Mouse (Mus musculus) heart, adult 18-20 months (tissue): Measurements from ENCODE around the gene Esrrg. TPM values are rescaled to one million over a fixed set of nuclear protein-coding genes. Genes with fewer than 3 reads are reported as not detected.
A peak's percentile ranks its signal among the peaks of the same experiment; 100 is the strongest.

Experiments used
- DNase-seq, 2 experiments: peaks; one replicate each; pipeline ENCODE4 v3.0.0; 2021 to 2022; ENCODE audit warnings: mixed read lengths in 1 of 2
- total RNA-seq, 2 experiments: library from RNA; stranded (reverse); gene quantifications; 2 replicates each; pipeline ENCODE4 v1.2.3; 2021

Gene Esrrg
- total RNA-seq, 2 experiments from 2014 or later = 45.3 to 57.9 TPM

DNA sequence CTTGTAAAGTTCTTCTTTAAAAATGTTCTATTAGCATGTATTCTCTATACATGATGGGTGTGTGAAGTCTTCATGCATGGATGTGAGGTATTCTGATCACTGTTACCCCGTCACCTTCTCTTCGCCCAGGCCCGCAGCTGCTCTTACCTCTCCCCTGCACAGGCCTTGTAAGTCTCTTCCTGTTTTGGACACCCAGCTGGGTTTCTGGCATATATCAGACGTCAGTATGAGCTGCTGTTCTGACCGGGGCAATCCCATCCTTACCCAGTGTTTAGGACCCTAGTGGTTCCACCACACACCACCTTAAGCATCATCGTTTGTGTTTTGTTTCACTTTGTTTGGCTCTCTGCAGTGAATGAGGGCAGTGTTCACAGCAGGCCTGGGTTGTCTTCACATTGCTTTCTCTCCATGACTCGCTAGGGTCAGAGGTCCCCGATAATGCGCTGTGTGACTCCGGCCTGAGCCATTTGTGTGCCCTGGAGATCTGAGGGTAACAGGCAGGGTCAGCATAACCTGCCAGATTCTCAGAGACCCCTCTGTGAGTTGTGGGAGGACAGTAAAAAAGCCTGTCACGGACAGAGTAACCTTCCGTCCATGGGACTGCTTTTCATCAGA, 471.8 kb downstream of the Esrrg start:
- no peak for DNase-seq

DNA sequence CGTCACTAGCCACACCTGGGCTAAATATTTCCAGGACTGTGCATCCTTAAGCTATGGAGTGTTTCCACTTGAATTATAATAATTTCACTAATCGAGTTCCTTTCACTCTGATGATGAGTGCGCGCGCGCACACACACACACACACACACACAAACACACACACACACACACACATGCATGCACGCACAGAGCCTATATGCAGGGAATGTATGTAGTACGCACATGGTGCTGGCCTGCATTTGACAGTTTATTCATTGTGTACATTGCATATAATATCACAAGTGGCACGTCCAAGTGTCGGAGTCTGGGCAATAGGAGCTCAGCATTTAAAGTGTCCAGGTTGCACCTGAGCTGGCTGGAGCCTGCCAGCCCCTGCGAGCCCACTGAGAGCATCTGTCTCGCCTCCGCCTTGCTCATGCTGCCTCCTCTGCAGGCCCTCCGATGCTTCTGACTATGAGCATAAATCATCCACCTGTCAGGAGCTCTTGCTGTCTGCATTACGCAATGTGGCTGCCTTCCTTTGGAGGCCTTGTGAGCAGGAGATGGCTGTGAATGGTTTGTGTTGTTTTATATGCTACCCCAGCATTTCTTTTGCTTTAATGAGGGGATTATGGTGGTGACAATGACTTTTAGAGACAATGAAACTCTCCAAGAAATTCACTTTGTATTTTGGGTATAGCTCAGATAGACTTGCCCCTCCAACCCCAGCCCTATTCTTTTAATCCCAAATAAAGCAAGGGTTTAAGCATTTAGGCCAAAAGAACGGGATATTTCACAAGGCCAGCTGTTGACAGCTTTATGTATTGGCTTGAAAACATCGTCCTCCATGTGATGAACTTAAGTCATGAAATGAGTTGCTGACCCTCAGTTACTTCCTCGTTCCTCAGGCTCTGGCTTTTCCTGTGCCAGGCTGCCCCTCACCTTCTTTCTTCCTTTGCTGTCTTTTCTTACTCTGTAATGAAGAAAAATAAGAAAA, 474.4 kb downstream of the Esrrg start:
- no peak for DNase-seq

DNA sequence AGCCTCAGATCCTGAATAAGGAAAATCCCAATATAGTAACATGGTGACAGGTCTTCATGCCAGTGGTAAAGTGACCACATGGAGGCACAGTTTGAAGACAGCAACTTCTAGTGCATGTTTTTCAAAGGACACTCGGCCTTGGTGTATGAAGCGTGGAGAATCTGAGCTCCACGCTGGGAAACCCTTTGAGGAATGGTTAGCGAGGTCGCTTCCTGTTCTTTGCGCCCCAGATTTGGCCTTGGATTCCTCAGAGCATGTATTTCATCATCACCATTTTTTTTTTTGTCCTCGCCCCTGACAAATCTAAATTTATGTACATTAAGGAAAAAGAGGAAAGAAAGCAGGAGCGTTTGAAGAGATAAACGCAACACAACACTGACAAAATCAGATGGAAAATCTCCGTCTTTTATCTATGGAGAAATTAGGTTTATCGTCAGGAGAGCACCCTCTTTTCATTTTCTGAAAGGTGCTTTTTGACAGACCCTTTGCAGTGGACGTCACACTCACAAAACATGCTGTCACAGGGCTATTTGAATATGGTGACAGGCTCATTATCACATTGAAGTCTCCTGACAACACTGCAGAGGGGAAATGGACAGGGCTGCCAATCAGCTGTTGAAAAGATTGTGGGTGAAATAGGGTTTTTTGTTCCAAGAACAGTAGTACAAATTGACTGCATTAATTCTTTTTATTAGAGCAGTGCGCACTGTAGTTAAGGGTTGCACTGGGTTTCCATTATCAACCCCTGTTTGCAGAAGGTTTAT, 476.7 kb downstream of the Esrrg start:
- no peak for DNase-seq

DNA sequence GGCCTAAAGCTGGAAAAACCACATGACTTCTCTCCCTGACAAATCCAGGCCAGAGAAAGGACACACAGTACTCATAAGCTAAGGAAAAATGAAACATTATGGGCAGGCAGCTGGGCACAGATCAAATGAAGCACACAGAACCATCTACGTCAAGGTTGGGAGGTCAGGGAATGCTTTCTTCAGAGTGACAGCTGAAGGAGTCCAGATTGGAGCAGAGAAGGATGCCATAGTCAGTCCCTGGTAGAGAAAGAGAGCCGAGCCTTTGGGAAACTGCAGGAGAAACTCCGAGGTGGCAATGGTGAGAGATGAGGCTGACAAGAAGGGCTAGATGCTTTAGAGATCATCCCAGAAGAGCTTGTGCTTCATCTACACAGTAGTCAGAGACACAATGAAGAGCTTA, 485.1 kb downstream of the Esrrg start:
- DNase-seq = no peak

DNA sequence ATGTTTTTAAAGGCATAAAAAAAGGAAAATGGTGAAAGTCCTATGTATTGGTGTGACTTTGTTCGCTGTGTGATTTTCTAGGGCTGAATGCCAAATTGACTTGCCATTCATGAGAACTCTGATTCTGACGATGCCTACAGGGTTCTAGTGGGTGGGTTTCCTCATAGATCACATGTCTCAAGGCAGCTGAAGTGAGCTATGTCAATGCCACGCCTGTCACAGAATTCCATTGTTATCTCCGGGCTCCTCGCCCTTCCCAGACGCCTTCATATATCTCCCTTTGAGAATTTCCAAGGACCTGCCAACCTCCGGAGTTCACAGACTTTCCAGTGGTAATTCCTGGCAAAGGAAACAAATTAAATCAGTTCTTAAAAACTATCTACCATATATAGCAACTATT, 493.2 kb downstream of the Esrrg start:
- no peak for DNase-seq

DNA sequence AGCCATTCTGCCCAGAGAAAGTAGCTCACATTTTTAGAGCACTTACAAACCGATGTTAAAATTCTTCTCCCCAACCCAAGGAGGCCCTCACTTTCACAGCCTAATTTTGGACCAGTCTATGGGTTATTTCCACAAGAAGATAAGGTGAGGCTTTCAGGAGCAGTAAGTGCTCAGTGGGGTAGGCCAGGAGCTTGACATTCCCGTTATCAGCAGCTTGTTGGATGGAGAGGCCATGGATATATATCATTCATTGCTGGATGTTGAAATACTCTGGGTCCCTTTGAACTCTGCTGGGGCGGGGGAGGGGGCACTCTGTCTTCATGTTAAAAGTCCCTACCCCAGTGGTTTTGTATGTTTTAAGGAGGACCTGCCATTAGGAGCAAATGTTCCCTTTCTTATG, 494.6 kb downstream of the Esrrg start:
- no peak for DNase-seq

DNA sequence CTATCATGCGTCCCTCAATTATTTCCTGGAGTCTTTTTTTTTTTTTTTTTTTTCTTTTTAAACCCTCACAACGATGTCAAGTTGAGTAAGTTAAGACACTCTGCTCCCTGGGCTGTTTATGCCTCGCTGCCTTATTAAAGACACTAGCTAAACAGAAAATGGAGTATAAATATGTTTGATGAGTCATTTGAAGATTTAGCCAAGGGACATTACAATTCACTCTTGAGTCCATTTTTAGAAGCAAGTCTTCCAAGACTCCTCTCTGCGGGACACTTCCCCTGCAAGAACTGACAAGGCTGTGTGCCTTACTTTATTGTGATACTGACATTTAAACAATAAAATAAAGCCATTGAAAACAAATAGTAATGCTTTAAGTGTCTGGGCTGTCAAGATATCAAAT, 496.9 kb downstream of the Esrrg start:
- DNase-seq = no peak

DNA sequence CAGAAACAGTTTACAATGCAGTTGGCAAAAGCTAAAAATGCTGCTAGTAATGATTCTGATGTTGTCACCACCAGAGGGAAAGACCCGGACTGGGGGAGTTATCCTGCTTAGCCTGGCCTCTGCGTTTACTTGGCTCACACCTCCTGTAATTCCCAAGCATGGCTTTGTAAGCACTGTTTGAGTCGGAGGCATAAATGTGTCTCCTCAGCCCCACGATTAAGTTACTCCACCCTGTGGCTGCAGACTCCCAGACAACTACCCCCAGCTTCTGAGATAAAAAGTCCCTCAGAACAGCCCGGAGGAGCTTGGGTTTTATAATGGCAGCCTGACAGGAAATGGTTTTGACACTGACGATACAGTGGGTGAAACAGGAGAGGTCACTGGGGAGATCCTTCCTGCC, 499.4 kb downstream of the Esrrg start:
- DNase-seq = peak; percentile 4 to 9

DNA sequence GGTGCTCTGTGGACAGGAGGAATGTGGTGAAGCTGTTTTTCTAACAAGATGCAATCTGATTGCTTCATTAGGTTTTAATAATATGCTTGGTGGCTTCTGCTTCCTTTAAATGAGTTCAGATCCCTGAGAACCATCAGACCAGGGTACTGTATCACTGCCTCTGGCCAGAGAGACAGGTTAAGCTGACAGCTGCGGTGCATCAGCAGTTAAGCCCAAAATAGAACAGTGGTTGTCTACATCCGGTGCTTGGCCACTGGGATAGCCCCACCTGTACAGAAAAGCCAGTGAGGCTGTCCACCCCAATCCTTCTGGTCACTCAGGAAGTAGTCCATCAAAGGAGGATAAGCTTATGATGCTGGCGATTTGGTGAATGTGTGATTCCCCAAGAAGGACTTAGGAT, 503.0 kb downstream of the Esrrg start:
- DNase-seq = no peak

DNA sequence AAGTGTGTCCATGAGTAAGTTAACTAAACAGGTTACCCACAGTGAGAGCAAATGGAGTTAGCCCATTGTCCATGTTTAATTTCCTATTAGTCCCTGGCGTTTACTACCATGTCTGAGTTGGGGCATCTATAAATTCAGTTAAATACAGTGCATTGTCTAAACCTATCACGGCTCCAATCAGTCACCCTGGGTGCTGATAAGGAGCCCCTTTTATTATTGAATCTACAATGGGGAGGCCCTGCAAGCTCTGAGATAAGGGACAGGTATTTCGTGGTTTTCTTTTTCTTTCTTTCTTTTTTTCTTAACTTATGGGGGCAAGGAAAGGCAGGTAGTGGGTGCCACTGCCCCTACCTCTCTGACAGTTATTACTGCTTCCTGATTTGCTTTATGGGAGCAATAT, 504.6 kb downstream of the Esrrg start:
- no peak for DNase-seq

DNA sequence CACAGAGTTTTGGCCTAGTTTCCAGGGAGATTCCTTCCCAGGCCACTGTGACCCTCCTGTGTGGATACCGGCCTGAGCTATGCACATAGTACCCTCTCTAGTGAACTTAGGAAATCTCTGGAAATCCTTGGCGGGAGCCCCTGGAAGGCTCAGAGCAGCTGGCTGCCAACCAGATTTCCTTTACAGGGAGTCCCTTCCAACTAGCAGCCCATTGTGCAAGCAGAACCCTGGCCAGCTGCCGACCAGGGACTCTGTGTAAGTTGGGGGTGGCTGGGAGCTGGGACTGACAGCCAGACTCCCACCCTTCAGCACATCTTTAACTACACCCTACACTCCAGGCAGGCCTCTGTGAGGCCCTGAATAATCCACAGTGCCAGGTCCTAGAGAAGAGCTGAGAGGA, 509.5 kb downstream of the Esrrg start:
- DNase-seq = peak; percentile 87 to 90

DNA sequence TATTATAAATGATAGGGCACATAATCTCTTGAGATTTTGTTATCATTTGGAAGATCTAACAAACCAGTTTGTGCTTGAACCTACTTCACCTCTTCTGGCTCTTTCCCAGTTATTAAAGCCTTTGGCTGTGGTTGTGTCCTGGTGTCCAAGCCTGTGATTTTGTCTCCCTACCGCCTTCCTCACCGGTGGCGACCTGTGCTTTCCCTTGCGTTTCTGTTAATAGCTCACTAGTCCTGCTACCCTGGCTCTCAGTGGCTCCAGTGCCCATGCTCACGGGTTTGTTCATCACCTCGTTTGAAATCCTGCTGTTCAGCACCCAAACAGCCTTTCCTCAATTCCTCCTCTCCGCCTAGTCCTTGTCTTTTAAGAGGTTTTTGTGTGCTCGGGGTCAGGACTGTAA, 511.2 kb downstream of the Esrrg start:
- no peak for DNase-seq

DNA sequence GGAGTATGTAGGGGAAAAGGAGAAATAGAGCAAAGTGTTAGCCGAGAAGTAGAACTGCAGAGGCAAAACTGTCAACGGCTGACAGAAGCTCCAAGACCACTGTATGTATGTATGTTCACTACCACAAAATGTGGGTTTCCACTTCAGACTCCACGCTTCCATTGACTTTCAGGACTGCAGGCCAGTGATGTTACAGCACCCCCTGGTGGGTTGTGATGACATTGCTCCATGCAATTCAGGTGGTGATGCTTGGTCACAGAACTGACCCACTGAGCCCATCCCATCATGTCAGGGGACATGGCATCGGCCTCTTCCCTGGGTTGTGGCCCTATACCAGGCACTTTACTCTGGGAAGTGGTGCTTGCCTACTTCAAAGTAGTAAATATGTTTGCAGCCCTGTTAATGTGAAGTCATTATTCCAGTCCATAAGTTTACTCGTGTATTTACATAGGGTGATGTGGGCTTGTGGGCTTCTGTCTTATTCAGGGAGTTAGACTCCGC, 517.0 kb downstream of the Esrrg start:
- no peak for DNase-seq

DNA sequence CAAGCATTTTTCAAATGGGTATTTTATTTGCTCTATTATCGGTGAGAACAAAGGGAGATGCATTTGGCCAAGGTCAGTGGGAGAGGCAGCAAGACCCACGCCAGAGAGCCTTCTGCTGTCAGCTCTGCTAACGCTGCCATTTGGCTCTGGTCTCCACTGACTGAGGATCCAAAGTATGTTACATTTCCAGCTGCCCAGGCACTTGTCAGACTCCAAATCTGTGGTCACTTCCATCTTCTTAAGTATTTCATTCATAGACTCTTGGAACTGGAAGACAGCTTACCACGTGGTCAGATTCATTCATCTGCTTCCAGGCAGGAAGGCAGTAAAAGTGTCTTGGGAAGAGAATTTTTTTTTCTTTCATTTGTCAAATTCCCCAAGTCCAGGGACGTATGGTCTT, 527.5 kb downstream of the Esrrg start:
- peak in 1 of 2 experiments; percentile 6 for DNase-seq

DNA sequence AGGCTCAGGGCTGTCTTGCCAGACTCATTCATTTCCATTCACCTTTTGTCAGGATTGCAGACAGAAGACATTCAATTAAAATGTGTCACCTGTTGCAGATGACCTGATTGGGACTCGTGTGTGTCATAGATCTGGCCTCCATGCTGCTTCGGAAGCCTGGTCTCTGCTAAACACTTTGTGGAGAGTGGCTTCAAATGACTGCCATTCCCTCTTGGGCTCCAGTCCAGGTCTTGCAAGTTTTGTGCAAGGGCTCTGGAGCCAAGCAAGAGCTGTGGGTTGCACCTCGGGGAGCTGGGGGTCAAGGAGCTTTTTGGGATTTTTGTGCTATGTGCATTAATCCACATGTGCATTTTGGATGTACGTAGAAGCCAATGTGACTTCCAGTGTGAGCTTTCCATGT, 530.9 kb downstream of the Esrrg start:
- no peak for DNase-seq

DNA sequence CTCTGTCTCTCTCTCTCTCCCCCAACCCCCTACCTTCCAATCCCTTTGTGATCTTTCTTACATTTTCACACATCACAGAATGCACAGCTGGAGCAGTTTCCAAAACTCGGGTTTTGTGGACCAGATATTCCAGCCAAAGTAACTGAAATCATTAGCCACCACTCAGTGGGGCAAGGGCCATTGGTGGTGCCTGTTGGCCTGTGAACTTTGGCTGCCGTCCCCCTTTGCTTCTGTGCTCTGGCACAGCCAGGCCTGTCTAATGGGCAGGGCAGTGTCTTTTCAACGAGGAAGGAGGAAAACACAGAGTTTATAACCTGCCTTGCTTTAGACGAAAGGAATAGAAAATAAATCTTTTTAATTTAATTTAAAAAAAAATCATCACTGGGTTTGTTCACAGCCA, 531.6 kb downstream of the Esrrg start:
- DNase-seq = no peak

DNA sequence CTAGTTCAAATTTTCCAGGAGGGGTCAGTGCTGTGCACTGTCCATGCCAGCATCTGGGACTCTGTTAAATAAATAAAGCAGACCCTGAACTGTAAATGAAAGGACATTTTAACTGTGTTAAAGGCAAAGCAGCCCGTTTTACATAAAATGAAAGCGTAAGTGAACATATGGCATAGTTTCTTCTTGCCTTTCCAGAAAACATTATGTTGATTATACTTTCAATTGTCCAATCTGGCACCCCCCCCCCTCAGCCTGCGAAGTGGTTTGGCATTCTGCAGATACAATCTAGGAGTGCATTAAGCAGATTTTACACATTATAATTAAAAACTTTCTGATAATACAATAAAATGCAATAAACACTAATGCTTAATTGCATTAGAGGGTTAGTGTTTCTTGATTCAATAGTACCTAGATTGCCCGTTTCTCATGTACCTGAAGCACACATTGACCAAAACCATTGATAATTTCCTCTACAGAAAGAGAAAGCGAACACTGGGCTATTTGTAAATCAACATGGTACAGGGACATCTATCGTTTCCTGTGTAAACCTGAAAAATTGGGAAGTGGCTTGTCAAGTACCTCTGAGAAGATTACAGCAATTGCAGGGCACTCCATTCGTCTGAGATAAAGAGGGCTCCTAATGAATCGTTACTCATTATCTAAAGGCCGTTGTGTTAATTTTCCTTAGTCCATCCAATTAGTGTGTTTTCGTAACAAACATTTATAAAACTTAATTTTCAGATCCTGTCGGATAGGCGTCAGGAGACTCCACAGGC, 539.0 kb downstream of the Esrrg start:
- DNase-seq = no peak

DNA sequence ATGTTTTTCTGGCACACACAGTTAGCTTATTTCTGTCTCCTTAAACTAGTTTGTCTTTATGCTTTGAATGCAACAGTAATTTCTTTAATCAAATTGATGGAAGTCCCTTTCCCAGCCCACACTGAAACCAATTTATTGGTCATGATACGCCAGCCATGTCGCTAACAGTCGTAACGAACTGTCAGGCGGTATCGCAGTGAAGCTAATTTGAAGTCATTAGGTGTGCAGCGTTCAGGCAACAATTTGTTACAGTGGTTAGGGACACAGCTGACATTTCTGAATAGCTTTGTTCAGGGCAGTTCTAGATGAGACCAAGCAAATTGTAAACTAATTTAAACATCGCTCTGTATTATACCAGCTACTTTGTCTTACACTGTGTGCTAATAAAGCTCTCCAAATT, 542.5 kb downstream of the Esrrg start:
- no peak for DNase-seq

DNA sequence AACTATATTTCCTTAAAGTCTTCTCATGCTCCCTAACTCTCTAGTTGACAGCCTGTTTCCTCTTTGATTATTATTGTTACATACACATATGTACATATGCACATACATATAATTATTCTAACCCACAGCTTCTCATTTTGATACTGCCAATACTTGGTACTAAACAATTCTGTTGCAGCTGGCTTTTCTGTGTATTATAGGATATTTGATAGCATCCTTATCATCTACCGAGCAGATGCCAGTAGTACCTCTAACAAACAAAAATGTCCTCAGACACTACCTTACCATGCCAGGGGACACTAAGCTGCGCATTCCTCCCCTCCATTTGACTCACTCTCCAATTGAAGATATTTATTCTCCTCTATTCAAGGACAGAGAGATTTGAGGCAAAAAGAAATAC, 543.4 kb downstream of the Esrrg start:
- no peak for DNase-seq

DNA sequence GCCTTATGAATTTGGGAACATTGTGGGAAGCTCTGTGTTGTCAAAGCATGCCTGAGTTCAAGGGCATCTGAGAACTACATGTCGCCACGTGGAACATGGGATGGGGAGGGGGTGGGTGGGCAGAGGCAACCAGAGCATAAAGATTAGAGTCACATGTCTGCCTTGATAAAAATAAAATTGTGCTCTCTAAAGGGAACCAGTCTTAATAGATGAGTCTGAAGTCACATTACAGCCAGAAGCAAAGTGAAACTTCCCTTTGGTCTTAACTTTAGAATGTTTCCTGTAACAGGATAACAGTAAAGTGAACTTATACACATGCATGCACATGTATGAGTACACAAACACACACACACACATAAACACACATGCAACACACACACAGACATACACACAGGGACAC, 545.1 kb downstream of the Esrrg start:
- DNase-seq = no peak

DNA sequence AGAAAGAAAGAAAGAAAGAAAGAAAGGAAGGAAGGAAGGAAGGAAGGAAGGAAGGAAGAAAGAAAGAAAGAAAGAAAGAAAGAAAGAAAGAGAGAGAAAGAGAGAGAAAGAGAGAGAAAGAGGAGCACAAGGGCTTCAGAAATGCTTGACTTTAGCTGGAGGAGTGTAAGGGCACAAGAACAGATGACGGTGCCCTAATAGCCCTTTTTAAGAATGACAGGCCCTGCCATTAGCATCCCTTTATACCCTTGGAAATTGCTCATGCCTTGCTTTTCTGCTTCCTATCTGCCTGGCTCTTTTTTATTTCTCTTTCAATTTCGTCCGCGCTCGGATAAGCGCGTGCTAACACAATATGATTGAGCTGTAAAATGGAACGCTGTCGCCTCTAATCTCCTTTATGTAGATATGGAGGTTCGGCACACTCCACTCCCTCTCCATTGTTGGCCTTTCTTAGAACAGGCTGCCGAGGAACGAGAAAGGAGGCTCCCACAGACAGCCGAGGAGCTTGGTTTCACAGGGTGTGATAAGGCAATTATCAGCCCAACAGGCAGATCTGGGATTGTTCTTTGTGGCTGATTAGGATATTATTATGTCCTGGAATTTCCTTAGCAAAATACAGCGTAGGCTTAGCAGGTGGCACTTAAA, 546.0 kb downstream of the Esrrg start:
- no peak for DNase-seq
